Mouse (Mus musculus) spleen, embryonic (tissue): ENCODE measurements at regions not wholly inside any gene's neighbourhood (a gene's known extent, or its start where the extent isn't known, plus 50 kb on each side); places are given as distances from the start of the nearest gene placed in this dataset.
"Not testable (repeated sequence)": the region's sequence is repeated elsewhere in the genome, so short reads cannot be mapped to it uniquely, and the experiment has no call there.

Source experiments
- CTCF ChIA-PET: fragments of 350-600 bp; sonication (Branson Sonifier 250); formaldehyde crosslinking; loops from one replicate; lab custom pipeline; 2022; lab: Charles Lee

GRCm38 (mm10) chr8:113466683-113467082 is 168.7 kb upstream of the Mon1b start:
- CTCF ChIA-PET, result no interaction called here

GRCm38 (mm10) chr8:113489436-113490107 is 145.8 kb upstream of the Mon1b start:
- CTCF ChIA-PET, result no interaction called here

- CTCF ChIA-PET, result no interaction called here
These were observed 144.5 kb upstream of the Mon1b start for GRCm38 (mm10) chr8:113490891-113491290.

- CTCF ChIA-PET, result no interaction called here
These were observed 138.5 kb upstream of the Mon1b start for GRCm38 (mm10) chr8:113496896-113497295.

GRCm38 (mm10) chr8:113502671-113503070 is 132.7 kb upstream of the Mon1b start:
- CTCF ChIA-PET, result no interaction called here

- CTCF ChIA-PET, result no interaction called here
These were observed 122.5 kb upstream of the Mon1b start for GRCm38 (mm10) chr8:113512856-113513255.

GRCm38 (mm10) chr8:113513886-113514730 is 121.3 kb upstream of the Mon1b start:
- CTCF ChIA-PET, result no interaction called here

- CTCF ChIA-PET, result not testable (repeated sequence)
These were observed 120.5 kb upstream of the Mon1b start for GRCm38 (mm10) chr8:113514731-113515375.

- CTCF ChIA-PET, result no interaction called here
These were observed 119.2 kb upstream of the Mon1b start for GRCm38 (mm10) chr8:113516176-113516575.

- CTCF ChIA-PET, result no interaction called here
These were observed 117.5 kb upstream of the Mon1b start for GRCm38 (mm10) chr8:113517912-113518311.

GRCm38 (mm10) chr8:113523561-113523960 is 111.8 kb upstream of the Mon1b start:
- CTCF ChIA-PET, result no interaction called here

GRCm38 (mm10) chr8:113531116-113531665 is 104.2 kb upstream of the Mon1b start:
- CTCF ChIA-PET, result no interaction called here

GRCm38 (mm10) chr8:113532881-113533280 is 102.5 kb upstream of the Mon1b start:
- CTCF ChIA-PET, result no interaction called here

GRCm38 (mm10) chr8:113541437-113541836 is 94.0 kb upstream of the Mon1b start:
- CTCF ChIA-PET, result no interaction called here

- CTCF ChIA-PET, result no interaction called here
These were observed 93.3 kb upstream of the Mon1b start for GRCm38 (mm10) chr8:113542082-113542481.

GRCm38 (mm10) chr8:113542713-113543112 is 92.7 kb upstream of the Mon1b start:
- CTCF ChIA-PET, result no interaction called here

GRCm38 (mm10) chr8:113549200-113549599 is 86.2 kb upstream of the Mon1b start:
- CTCF ChIA-PET, result no interaction called here

- CTCF ChIA-PET, result no interaction called here
These were observed 83.7 kb upstream of the Mon1b start for GRCm38 (mm10) chr8:113551454-113552273.

GRCm38 (mm10) chr8:113552826-113553225 is 82.6 kb upstream of the Mon1b start:
- CTCF ChIA-PET, result no interaction called here

- CTCF ChIA-PET, result no interaction called here
These were observed 80.5 kb upstream of the Mon1b start for GRCm38 (mm10) chr8:113554700-113555455.

- CTCF ChIA-PET, result no interaction called here
These were observed 78.4 kb upstream of the Mon1b start for GRCm38 (mm10) chr8:113556994-113557393.
